Mouse (Mus musculus) ES-Bruce4 (cell line): ENCODE measurements around the gene Pck2. TPM values are rescaled to one million over a fixed set of nuclear protein-coding genes. Genes with fewer than 3 reads are reported as not detected.

Experiments
- H3K27ac ChIP-seq: 2 replicates; pipeline ENCODE4 v1.5.1; 2012; ENCODE audit warnings: low read length, inconsistent platforms; ENCODE audit not compliant: insufficient read depth
- H3K27me3 ChIP-seq: 2 replicates; pipeline ENCODE4 v1.6.1; 2012; ENCODE audit warnings: mild to moderate bottlenecking, low read length, inconsistent platforms; ENCODE audit not compliant: control insufficient read depth, poor library complexity, insufficient read depth, severe bottlenecking
- H3K36me3 ChIP-seq: 2 replicates; pipeline ENCODE4 v1.6.1; 2012; ENCODE audit warnings: inconsistent platforms, mild to moderate bottlenecking, low read length, moderate library complexity; ENCODE audit not compliant: control insufficient read depth, poor library complexity, insufficient read depth, severe bottlenecking
- H3K4me1 ChIP-seq: one replicate; pipeline ENCODE4 v1.8.1; 2011; ENCODE audit warnings: low read length; ENCODE audit not compliant: control insufficient read depth, insufficient read depth
- H3K4me3 ChIP-seq: 2 replicates; pipeline ENCODE4 v1.5.1; 2011; ENCODE audit warnings: low read depth, mild to moderate bottlenecking, low read length
- H3K9ac ChIP-seq: 2 replicates; pipeline ENCODE4 v1.6.1; 2012; ENCODE audit warnings: low read depth, mild to moderate bottlenecking, inconsistent platforms; ENCODE audit not compliant: poor library complexity, severe bottlenecking
- H3K9me3 ChIP-seq: replicated peaks from 2 replicates; pipeline ENCODE4 v1.6.1; 2012; ENCODE audit warnings: mild to moderate bottlenecking, low read length, inconsistent platforms; ENCODE audit not compliant: control insufficient read depth, poor library complexity, insufficient read depth, severe bottlenecking
- CTCF ChIP-seq: IDR thresholded peaks from one replicate; pipeline ENCODE4 v1.8.1; 2011; ENCODE audit warnings: low read depth, low read length
- EP300 ChIP-seq: IDR thresholded peaks from 2 replicates; pipeline ENCODE4 v1.6.1; 2011; ENCODE audit warnings: low read depth, low read length; ENCODE audit not compliant: insufficient read depth
- POLR2A ChIP-seq: IDR thresholded peaks from one replicate; pipeline ENCODE4 v1.8.1; 2011; ENCODE audit warnings: low read length; ENCODE audit not compliant: insufficient read depth
- polyA plus RNA-seq: library from polyadenylated mRNA; stranded (reverse); fragments of >200 nt; gene quantifications from 2 replicates; pipeline ENCODE4 v1.2.4, GENCODE M21; 2011; ENCODE audit warnings: low read depth; ENCODE audit not compliant: missing spikeins, insufficient read depth, insufficient read length

Pck2 gene
- polyA plus RNA-seq, 1 experiment, result 21.2 TPM

GRCm38 (mm10) chr14:55524062-55524461 is 16.0 kb upstream of the Pck2 start:
- no peaks in the 10 kb centered on the region for H3K27me3 ChIP-seq
- TF ChIP-seq POLR2A, result no peak
- no peak for TF ChIP-seq CTCF
- TF ChIP-seq EP300, result no peak
- H3K27ac ChIP-seq, result no peak overlapping the region
- H3K9me3 ChIP-seq, result no peaks in the 10 kb centered on the region
- no peak overlapping the region for H3K9ac ChIP-seq
- H3K4me3 ChIP-seq, result no peak overlapping the region
- no peaks in the 10 kb centered on the region for H3K4me1 ChIP-seq
- no peaks in the 10 kb centered on the region for H3K36me3 ChIP-seq

- Histone ChIP-seq H3K4me1 (no peaks in the 10 kb centered on the region), H3K27me3 (no peaks in the 10 kb centered on the region), H3K36me3 (no peaks in the 10 kb centered on the region), H3K9ac (no peak within 1 kb of the TSS), H3K27ac (no peak within 1 kb of the TSS), H3K4me3 (no peak within 1 kb of the TSS), H3K9me3 (no peaks in the 10 kb centered on the region)
- TF ChIP-seq CTCF, result no peak
- no peak for TF ChIP-seq POLR2A
- TF ChIP-seq EP300, result no peak
Measured at GRCm38 (mm10) chr14:55524785-55525184, 15.3 kb upstream of the Pck2 start, which contains the start of gene Nrl. Gene Nrl (minus strand): TSS chr14:55524981.

GRCm38 (mm10) chr14:55526674-55527073 is 13.4 kb upstream of the Pck2 start:
- H3K36me3 ChIP-seq, result no peaks in the 10 kb centered on the region
- H3K27me3 ChIP-seq, result no peaks in the 10 kb centered on the region
- no peak for TF ChIP-seq POLR2A
- H3K9ac ChIP-seq, result no peak overlapping the region
- H3K4me3 ChIP-seq, result no peak overlapping the region
- H3K9me3 ChIP-seq, result no peaks in the 10 kb centered on the region
- no peak overlapping the region for H3K27ac ChIP-seq
- no peaks in the 10 kb centered on the region for H3K4me1 ChIP-seq

- H3K36me3 ChIP-seq, result no peaks in the 10 kb centered on the region
- H3K4me1 ChIP-seq, result no peaks in the 10 kb centered on the region
- TF ChIP-seq POLR2A (no peak), EP300 (no peak), CTCF (peak; percentile 25)
- no peak overlapping the region for H3K27ac ChIP-seq
- no peak overlapping the region for H3K9ac ChIP-seq
- H3K27me3 ChIP-seq, result no peaks in the 10 kb centered on the region
- no peaks in the 10 kb centered on the region for H3K9me3 ChIP-seq
- no peak overlapping the region for H3K4me3 ChIP-seq
Measured at GRCm38 (mm10) chr14:55527940-55528339, 12.1 kb upstream of the Pck2 start.

GRCm38 (mm10) chr14:55536116-55536745 is 3.8 kb upstream of the Pck2 start:
- H3K4me1 ChIP-seq, result peaks cover 2% of the 10 kb centered on the region
- no peak overlapping the region for H3K4me3 ChIP-seq
- H3K27me3 ChIP-seq, result no peaks in the 10 kb centered on the region
- no peak overlapping the region for H3K9ac ChIP-seq
- H3K27ac ChIP-seq, result no peak overlapping the region
- no peaks in the 10 kb centered on the region for H3K9me3 ChIP-seq
- TF ChIP-seq CTCF (peak; percentile 85), EP300 (no peak), POLR2A (no peak)
- H3K36me3 ChIP-seq, result no peaks in the 10 kb centered on the region

- Histone ChIP-seq H3K4me3 (peak overlapping the region; percentile 89), H3K27ac (peak overlapping the region; percentile 5; the same call in 1 of the 2 replicates), H3K4me1 (peaks cover 2% of the 10 kb centered on the region), H3K9ac (peak overlapping the region; percentile 92), H3K27me3 (no peaks in the 10 kb centered on the region), H3K9me3 (no peaks in the 10 kb centered on the region), H3K36me3 (peaks cover 22% of the 10 kb centered on the region)
- TF ChIP-seq EP300, result no peak
- TF ChIP-seq CTCF, result no peak
- TF ChIP-seq POLR2A, result no peak
Measured at GRCm38 (mm10) chr14:55540787-55541321, 788 bp downstream of the Pck2 start.
